10 mouse cellular contexts compared by ENCODE assay signal in the genomic region with DNA sequence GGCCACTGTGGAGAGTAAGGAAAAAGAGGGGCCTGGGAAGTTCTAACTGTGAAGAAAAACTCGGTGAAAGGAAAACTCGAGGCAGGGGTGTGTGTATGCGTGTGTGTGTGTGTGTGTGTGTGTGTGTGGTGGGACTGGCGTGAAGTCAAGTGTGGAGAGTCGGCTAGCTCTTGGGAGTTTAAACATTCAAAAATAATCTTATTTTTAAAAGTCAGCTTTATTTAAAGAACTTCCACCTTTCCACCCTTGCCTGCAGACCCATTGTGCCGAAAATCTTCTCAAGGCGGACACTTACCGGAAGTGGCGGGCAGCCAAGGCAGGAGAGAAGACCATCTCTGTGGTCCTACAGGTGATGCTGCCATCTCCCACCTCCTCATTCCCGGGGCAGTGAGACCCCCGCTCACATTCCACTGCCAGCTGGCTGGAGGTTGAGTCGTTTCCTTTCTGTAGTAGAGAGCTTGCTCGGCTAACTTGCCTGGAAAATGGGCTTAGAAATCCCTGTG. TPM values are rescaled to one million over a fixed set of nuclear protein-coding genes. Genes with fewer than 3 reads are reported as not detected.
DNase-seq lines count a peak whose midpoint lies in the region; ATAC-seq and TF ChIP-seq lines count a peak whose summit lies in the region.
"Had no signal": no experiment of that assay in that cellular context is flagged by ENCODE, and none has a peak within 500 bp of the region (broad histone marks: within the 10 kb centered on the region; RNA-seq: fewer than 3 reads in every experiment).

No protein-coding gene starts in this region.

- H3K4me3 ChIP-seq in kidney, embryonic 16.5 days (ENCODE audit: low read length), result peak overlapping the region; percentile 93
- peak overlapping the region; percentile 55 for H3K4me3 ChIP-seq in cortical plate, adult 2 months (ENCODE audit: insufficient read depth, low read length)
- H3K4me3 ChIP-seq in hindbrain, embryonic 16.5 days (ENCODE audit: low read length), result peak overlapping the region; percentile 85
- peak overlapping the region; percentile 78 for H3K4me3 ChIP-seq in midbrain, postnatal 0 days (ENCODE audit: low read depth, low read length)

- no peak for TF ChIP-seq CTCF in cortical plate, adult 2 months (IDR thresholded peaks at IDR 0.05; ENCODE audit: extremely low read depth, insufficient read depth, low read length)
- no peak for TF ChIP-seq CTCF in midbrain, postnatal 0 days (IDR thresholded peaks at IDR 0.05)

- H3K9me3 ChIP-seq in kidney, embryonic 16.5 days (ENCODE audit: low read length), result no peaks in the 10 kb centered on the region; the same call in 1 of the 2 replicates
- no peaks in the 10 kb centered on the region for H3K9me3 ChIP-seq in hindbrain, embryonic 16.5 days (ENCODE audit: control insufficient read depth, low read length)
- no peaks in the 10 kb centered on the region for H3K9me3 ChIP-seq in midbrain, postnatal 0 days (ENCODE audit: low read length)

- H3K4me1 ChIP-seq in kidney, embryonic 16.5 days (ENCODE audit: insufficient read depth, low read length), result peaks cover 14% of the 10 kb centered on the region
- no peaks in the 10 kb centered on the region for H3K4me1 ChIP-seq in cortical plate, adult 2 months (ENCODE audit: control insufficient read depth, insufficient read depth, low read length)
- peaks cover 14% of the 10 kb centered on the region for H3K4me1 ChIP-seq in hindbrain, embryonic 16.5 days (ENCODE audit: control insufficient read depth, insufficient read depth, low read depth, low read length)
- peaks cover 8% of the 10 kb centered on the region; the same call in 1 of the 2 replicates for H3K4me1 ChIP-seq in midbrain, postnatal 0 days (ENCODE audit: insufficient read depth, low read length)

- 21% methylated on average over 13 of the region's 13 CpGs for WGBS in kidney, embryonic 16.5 days
- WGBS in hindbrain, embryonic 16.5 days, result 29% methylated on average over 13 of the region's 13 CpGs
- WGBS in midbrain, postnatal 0 days, result 27% methylated on average over 13 of the region's 13 CpGs

- ATAC-seq in kidney, embryonic 16.5 days (ENCODE audit: low FRiP score, low TSS enrichment), result peak; percentile 0; the same call in 1 of the 2 replicates
- ATAC-seq in hindbrain, embryonic 16.5 days, result no peak
- peak; percentile 7; the same call in 1 of the 2 replicates for ATAC-seq in midbrain, postnatal 0 days (ENCODE audit: low FRiP score)

- H3K27me3 ChIP-seq in kidney, embryonic 16.5 days (ENCODE audit: insufficient read depth, low read length), result no peaks in the 10 kb centered on the region
- no peaks in the 10 kb centered on the region for H3K27me3 ChIP-seq in hindbrain, embryonic 16.5 days (replicated peaks; ENCODE audit: control insufficient read depth, insufficient read depth, low read length)
- no peaks in the 10 kb centered on the region for H3K27me3 ChIP-seq in midbrain, postnatal 0 days (ENCODE audit: insufficient read depth, low read length)

- no peak for DNase-seq in kidney, postnatal 4 days
- DNase-seq in midbrain, postnatal 0 days (ENCODE audit: low spot score), result no peak
- no peak for DNase-seq in layer of hippocampus, postnatal 36 days
- DNase-seq in thymus, postnatal 36 days, result no peak
- DNase-seq in Muller cell, postnatal 12 days (ENCODE audit: inconsistent ontology term), result no peak

- peak overlapping the region; percentile 79 for H3K27ac ChIP-seq in kidney, embryonic 16.5 days (ENCODE audit: low read length)
- no peak overlapping the region for H3K27ac ChIP-seq in cortical plate, adult 2 months (ENCODE audit: insufficient read depth, low read length)
- peak overlapping the region; percentile 77 for H3K27ac ChIP-seq in hindbrain, embryonic 16.5 days (ENCODE audit: low read depth, low read length)
- H3K27ac ChIP-seq in midbrain, postnatal 0 days (ENCODE audit: low read depth, low read length), result 0 out of 2 replicates have a peak overlapping the region, but pooled peaks have one; percentile 38

- H3K9ac ChIP-seq in kidney, embryonic 16.5 days (replicated peaks; ENCODE audit: low read length), result peak overlapping the region; percentile 92
- H3K9ac ChIP-seq in hindbrain, embryonic 16.5 days (ENCODE audit: low read depth, low read length), result peak overlapping the region; percentile 91
- peak overlapping the region; percentile 74 for H3K9ac ChIP-seq in midbrain, postnatal 0 days (replicated peaks; ENCODE audit: low read length, poor library complexity, severe bottlenecking)

- TF ChIP-seq POLR2A in cortical plate, adult 2 months (IDR thresholded peaks at IDR 0.05; ENCODE audit: extremely low read depth, insufficient read depth, low read length), result no peak

- peaks cover 27% of the 10 kb centered on the region for H3K36me3 ChIP-seq in kidney, embryonic 16.5 days (ENCODE audit: insufficient read depth, low read length)
- H3K36me3 ChIP-seq in hindbrain, embryonic 16.5 days (ENCODE audit: control insufficient read depth, insufficient read depth, low read length), result peaks cover 7% of the 10 kb centered on the region; the same call in 1 of the 2 replicates
- 0 out of 2 replicates have a peak, but pooled peaks cover 4% of the 10 kb centered on the region for H3K36me3 ChIP-seq in midbrain, postnatal 0 days (ENCODE audit: insufficient read depth, low read length)

- H3K4me2 ChIP-seq in kidney, embryonic 16.5 days (replicated peaks; ENCODE audit: low read depth, low read length), result peak overlapping the region; percentile 73
- peak overlapping the region; percentile 73 for H3K4me2 ChIP-seq in hindbrain, embryonic 16.5 days (ENCODE audit: low read length)
- peak overlapping the region; percentile 71 for H3K4me2 ChIP-seq in midbrain, postnatal 0 days (ENCODE audit: low read depth, low read length, poor library complexity, severe bottlenecking)

RNA-seq across cellular contexts. Expression of a gene that starts 1.5 kb away (rescaled TPM):
- 159 and 164 TPM in 2 replicates for polyA plus RNA-seq in kidney, embryonic 16.5 days (2015; fragmentation: Nextera tagmentation; extraction: Ambion mirVana)
- polyA plus RNA-seq in cortical plate, adult 2 months (2012; rRNA removed), result 41.6 and 46.2 TPM in 2 replicates
- 63.8 and 74.3 TPM in 2 replicates for polyA plus RNA-seq in hindbrain, embryonic 16.5 days (2015; fragmentation: Nextera tagmentation; extraction: Ambion mirVana)
- 44.6 and 51.8 TPM in 2 replicates for total RNA-seq in midbrain, postnatal 0 days (2014; rRNA removed)
- 41.9 and 43.3 TPM in 2 replicates for polyA plus RNA-seq in midbrain, postnatal 0 days (2015; fragmentation: Nextera tagmentation; extraction: Ambion mirVana)
- 10 to 100 TPM; 34.2 to 37.7 TPM for total RNA-seq in layer of hippocampus, postnatal 36 days (2021)

RNA-seq across cellular contexts. Expression of a gene that starts 1.7 kb away (rescaled TPM):
- 0.64 and 1.0 TPM in 2 replicates for polyA plus RNA-seq in kidney, embryonic 16.5 days (2015; fragmentation: Nextera tagmentation; extraction: Ambion mirVana)
- 0.33 TPM in 1 of 2 replicates, not detected in the other for polyA plus RNA-seq in cortical plate, adult 2 months (2012; rRNA removed)
- not detected in 2 replicates for polyA plus RNA-seq in hindbrain, embryonic 16.5 days (2015; fragmentation: Nextera tagmentation; extraction: Ambion mirVana)
- not detected in 2 replicates for total RNA-seq in midbrain, postnatal 0 days (2014; rRNA removed)
- not detected in 2 replicates for polyA plus RNA-seq in midbrain, postnatal 0 days (2015; fragmentation: Nextera tagmentation; extraction: Ambion mirVana)
- total RNA-seq in layer of hippocampus, postnatal 36 days (2021), result not detected
- total RNA-seq: adrenal gland, adult 18-20 months; layer of hippocampus, adult 18-20 months had no signal

RNA-seq across cellular contexts. Expression of a gene that starts 17.1 kb away (rescaled TPM):
- polyA plus RNA-seq in kidney, embryonic 16.5 days (2015; fragmentation: Nextera tagmentation; extraction: Ambion mirVana), result 7.2 and 7.8 TPM in 2 replicates
- polyA plus RNA-seq in cortical plate, adult 2 months (2012; rRNA removed), result 52.9 and 53.9 TPM in 2 replicates
- 19.2 and 24.7 TPM in 2 replicates for polyA plus RNA-seq in hindbrain, embryonic 16.5 days (2015; fragmentation: Nextera tagmentation; extraction: Ambion mirVana)
- total RNA-seq in midbrain, postnatal 0 days (2014; rRNA removed), result 115 and 119 TPM in 2 replicates
- polyA plus RNA-seq in midbrain, postnatal 0 days (2015; fragmentation: Nextera tagmentation; extraction: Ambion mirVana), result 21.8 and 23.9 TPM in 2 replicates
- total RNA-seq in layer of hippocampus, postnatal 36 days (2021), result 10 to 100 TPM; 67.7 to 69.6 TPM

RNA-seq across cellular contexts. Expression of a gene that starts 35.3 kb away (rescaled TPM):
- polyA plus RNA-seq in kidney, embryonic 16.5 days (2015; fragmentation: Nextera tagmentation; extraction: Ambion mirVana), result 0.42 and 0.80 TPM in 2 replicates
- polyA plus RNA-seq in cortical plate, adult 2 months (2012; rRNA removed), result not detected in 2 replicates
- polyA plus RNA-seq in hindbrain, embryonic 16.5 days (2015; fragmentation: Nextera tagmentation; extraction: Ambion mirVana), result 1.0 and 1.1 TPM in 2 replicates
- total RNA-seq in midbrain, postnatal 0 days (2014; rRNA removed), result not detected in 2 replicates
- polyA plus RNA-seq in midbrain, postnatal 0 days (2015; fragmentation: Nextera tagmentation; extraction: Ambion mirVana), result 0.47 and 0.78 TPM in 2 replicates
- total RNA-seq in layer of hippocampus, postnatal 36 days (2021), result not detected
- total RNA-seq: adrenal gland, adult 18-20 months; layer of hippocampus, adult 18-20 months had no signal

RNA-seq across cellular contexts. Expression of a gene that starts 39.8 kb away (rescaled TPM):
- 53.0 and 55.2 TPM in 2 replicates for polyA plus RNA-seq in kidney, embryonic 16.5 days (2015; fragmentation: Nextera tagmentation; extraction: Ambion mirVana)
- polyA plus RNA-seq in cortical plate, adult 2 months (2012; rRNA removed), result 18.4 and 19.4 TPM in 2 replicates
- 29.1 and 30.9 TPM in 2 replicates for polyA plus RNA-seq in hindbrain, embryonic 16.5 days (2015; fragmentation: Nextera tagmentation; extraction: Ambion mirVana)
- 32.2 and 33.4 TPM in 2 replicates for total RNA-seq in midbrain, postnatal 0 days (2014; rRNA removed)
- polyA plus RNA-seq in midbrain, postnatal 0 days (2015; fragmentation: Nextera tagmentation; extraction: Ambion mirVana), result 31.3 and 31.6 TPM in 2 replicates
- total RNA-seq in layer of hippocampus, postnatal 36 days (2021), result 10 to 100 TPM in 1 of 2 experiments, 1 to 10 TPM in 1; 10.0 to 12.0 TPM
